Mouse (Mus musculus) retina, adult 2 months (tissue): ENCODE data around the gene Entpd5.
A peak's percentile ranks its signal among the peaks of the same experiment; 100 is the strongest.
"Not testable (repeated sequence)": the region's sequence is repeated elsewhere in the genome, so short reads cannot be mapped to it uniquely, and the experiment has no call there.

ENCODE experiments used
- DNase-seq: peaks from one replicate; pipeline ENCODE4 v3.0.0-alpha.2; 2012; ENCODE audit warnings: low read depth, low spot score

Entpd5 gene

DNA sequence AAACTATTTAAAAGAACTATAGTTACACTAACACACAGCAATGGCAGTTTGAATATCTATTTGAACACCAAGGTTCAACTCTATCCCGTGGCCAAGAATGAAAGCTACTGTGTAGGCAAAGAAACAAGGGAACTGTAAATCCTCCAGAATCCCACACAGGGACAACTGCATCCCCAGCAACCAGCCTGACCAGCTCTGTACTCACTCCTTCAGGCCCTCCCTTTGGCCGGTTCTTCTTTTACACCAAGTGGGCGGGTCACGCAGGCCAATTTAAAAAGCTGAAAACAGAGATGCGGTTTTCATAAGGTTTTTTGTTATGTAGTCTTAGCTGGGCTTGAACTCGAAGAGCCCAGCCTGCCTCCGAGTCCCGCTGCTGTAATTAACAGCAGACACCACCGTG lies 9.7 kb downstream of the Entpd5 start:
- DNase-seq = no peak

DNA sequence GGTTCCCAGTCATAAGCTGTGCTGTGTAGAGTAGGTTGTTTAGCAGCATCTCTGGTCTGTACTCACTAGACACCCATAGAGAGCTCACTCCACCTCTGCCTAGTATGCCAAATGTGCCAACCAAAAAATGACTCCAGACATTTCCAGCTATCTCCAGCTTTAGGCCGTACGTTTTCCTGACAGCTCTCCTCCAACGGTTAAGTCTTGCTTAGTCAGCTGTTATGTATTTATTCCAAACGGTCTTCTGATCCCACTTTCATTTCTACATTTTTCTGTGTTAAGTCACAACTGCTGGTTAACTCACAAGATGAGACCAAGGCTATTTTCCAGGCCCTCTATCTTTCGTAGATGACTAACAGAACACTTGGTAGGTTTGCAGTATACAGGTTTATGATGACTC lies 10.2 kb downstream of the Entpd5 start:
- no peak for DNase-seq

DNA sequence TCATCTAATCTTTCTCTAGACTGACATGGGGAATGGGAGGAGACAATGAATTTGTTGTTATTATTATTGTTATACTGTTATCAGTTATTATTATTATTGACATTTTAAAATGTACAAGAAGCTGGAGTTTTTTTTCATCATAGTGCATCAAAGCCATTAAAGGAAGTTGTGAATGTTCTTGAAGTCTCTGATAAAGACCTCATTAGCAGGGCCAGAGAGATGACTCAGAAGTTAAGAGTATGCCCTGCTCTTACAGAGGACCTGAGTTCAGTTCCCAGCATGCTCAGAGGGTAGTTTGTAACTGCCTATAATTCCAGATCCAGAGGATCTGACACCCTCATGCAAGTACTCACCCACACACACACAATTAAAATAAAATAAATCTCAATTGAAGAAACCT lies 11.1 kb downstream of the Entpd5 start:
- no peak for DNase-seq

DNA sequence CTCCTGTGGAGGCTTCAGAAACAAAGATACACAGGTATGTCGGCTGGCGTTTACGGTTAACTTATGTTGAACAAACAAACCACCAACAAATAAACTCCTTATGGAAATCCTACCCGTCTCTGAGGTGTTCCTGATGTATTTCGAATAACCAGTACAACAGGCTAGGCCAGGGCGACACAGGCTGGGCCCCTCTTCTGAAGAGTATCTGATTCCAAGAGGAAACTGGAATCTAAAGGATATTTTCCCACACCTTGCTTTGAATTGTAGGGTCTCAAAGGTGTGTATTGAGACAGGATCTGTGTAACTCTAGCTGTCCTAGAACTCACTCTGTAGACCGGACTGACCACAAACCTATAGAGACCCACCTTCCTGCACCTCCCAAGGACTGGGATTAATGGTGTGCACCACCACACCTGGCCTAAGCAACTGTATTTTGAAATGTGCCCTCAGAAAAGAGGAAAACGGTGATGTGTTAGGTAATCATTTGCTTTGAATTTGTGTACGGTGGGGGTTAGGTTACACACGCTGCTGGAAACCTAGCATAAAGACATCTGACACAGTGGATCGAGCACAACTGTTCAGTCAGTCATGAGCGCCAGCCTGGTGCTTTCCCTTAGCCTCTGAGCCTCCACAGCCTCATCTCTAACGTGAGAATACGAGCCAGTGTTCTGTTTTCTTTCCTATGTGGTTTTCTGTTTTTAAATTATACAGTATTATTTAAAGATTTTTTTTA lies 11.7 kb downstream of the Entpd5 start:
- no peak for DNase-seq

DNA sequence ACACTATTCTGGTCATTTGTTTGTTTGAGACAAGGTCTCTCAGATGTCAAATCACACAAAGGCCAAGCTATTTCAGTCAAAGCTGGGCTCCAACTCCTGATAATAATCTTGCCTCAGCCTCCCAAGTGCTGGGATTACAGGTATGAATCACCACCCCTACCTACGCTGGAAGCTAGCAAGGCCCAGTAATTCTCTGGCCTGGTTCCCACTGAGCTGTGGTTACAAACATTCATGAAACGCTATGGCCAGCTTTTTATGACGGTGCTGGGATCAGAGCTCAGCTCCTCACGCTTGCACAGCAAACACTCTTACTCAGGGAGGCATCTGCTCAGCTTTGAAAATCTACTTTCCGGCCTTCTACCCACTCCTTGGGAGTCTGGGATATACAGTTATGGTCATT lies 15.0 kb downstream of the Entpd5 start:
- no peak for DNase-seq

DNA sequence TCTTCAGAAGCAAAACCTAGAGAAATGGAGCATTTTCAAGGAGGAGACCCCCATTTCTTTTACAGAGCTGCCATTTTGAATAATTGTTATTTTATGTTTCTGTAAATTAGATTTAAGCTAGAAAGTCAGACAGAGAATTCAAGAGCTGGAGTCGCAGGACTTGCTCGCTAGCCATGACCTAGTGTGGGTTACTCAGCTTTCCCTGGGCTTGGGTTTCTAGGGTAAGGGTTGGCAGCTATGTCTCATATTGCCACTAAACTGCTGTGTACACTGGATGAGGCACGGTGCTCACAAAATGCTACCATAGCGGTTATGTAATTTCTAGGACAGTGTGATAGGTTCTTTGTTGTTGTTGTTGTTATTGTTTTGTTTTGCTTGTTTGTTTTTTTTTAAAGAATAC lies 16.1 kb downstream of the Entpd5 start:
- DNase-seq = no peak

DNA sequence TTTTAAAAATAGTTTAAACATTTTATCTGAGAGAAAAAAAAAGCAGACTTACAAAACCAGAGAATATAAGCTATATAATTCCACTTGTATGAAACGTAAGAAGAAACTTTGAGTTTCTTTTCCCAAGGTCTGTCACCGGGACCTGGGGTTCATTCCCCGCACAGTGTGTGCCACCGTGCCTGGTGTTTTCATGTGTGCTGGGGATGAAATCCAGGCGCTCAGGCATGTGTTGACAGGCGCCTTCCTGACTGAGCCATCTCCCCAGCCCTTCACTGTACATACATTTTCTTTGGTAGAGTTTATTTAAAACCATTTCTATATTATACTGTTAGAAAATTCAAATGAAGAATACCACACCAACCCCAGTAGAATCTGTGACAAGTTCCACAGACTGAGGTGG lies 18.5 kb downstream of the Entpd5 start:
- DNase-seq = no peak

DNA sequence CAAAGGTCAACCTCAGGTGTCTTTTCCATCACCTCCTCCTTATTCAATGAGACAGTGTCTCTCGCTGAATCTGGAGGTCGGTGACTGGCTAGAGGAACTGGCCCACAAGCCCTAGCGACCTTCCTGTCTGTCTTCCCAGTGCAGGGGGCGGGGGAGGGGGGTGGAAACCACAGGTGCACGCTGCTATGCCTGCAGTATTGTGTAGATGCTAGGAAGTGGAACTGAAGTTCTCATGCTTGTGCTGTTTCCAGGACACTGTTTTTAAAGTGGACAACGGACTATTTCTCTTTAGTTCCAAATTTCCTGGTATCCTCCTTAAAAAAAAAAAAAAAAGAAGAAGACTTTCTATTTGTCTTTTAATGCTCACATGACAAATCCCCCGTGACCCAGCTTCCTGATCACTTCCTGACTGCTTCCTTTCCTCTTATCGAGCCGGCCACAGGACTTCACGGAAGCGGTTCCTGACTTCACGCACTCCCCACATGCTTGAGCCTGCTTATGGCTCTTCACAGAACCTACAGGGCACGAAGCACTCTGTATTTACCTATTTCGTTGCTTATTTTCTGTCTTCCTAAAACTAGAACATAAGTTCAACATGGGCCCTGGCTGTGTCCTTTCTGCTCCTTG lies 19.9 kb downstream of the Entpd5 start:
- DNase-seq = no peak

DNA sequence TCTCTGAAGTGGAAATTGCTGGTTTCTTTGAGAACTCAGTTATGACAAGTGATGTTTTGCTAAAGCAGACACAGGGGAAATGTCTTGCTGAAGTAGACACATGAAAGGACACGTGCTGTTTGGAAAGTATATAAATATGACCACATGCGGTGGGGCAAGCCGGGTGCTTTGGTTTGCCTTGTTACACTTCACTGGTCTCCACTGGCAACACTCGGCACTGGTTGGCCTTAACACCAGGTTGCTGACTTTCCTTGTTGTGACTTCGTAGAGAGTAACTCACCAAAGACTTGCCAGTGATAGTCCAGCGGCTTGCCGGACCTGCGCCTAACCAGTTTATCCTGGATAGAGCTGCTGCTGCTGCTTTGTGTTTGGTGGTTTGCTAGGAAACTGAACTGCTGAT lies 20.7 kb downstream of the Entpd5 start:
- DNase-seq = no peak

DNA sequence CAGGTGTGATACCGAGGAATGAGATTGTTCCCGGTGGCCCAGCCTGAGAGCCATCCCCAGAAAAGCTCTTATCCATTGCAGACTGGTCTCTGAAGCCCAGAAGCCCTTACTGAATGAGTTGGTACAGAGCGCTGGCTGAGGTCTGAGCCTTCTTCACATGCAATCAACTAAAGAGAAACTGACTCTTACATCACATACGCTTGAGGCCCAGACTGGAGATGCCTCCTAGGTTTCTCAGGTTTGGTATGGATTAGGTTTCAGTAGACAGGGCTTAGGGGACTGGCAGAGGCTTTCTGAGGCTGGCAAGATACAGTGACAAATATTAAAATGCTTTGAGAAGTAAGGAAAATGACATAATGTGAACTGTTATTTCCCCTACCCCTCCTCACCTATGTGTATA lies 23.4 kb downstream of the Entpd5 start:
- DNase-seq = no peak

DNA sequence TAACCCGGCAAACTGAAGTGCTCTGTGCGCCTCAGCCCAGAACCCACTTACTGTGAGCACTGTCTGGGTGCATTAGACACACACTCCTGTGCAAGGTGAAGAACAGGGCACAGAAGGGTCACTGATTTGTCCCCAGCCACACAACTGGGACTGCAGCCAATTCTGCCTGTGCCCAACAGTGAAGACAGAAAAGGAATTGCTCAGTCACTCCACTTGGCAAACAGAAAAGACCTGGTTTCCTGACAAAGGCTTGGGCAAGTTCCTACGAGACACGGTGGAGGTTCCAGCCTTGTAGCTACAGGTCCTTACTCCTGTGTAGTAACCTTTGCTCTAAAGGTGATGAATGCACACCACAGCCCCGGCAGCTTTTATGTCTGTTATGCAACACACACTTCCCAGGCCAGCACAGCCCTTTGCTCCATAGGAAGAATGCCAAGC lies 24.2 kb downstream of the Entpd5 start:
- DNase-seq = no peak

DNA sequence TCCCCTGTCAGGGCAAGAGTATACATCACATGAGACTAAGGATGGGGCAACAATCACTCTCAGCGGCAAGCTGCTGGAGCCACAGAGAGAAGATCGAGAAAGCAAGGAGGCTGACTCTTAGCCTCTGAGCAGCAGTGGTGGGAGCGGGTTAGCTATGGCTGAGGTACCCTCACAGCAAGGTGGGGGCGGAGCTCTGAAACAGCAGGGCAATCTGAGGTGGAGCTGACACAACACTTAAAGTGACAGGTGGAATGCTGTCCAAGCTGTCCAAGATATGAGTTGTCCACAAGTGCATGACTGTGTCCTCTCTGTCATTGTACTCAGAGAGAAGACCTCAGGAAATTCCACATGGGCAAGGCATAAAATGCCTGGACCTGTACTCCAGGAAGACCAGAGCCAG lies 26.5 kb downstream of the Entpd5 start:
- DNase-seq = no peak

DNA sequence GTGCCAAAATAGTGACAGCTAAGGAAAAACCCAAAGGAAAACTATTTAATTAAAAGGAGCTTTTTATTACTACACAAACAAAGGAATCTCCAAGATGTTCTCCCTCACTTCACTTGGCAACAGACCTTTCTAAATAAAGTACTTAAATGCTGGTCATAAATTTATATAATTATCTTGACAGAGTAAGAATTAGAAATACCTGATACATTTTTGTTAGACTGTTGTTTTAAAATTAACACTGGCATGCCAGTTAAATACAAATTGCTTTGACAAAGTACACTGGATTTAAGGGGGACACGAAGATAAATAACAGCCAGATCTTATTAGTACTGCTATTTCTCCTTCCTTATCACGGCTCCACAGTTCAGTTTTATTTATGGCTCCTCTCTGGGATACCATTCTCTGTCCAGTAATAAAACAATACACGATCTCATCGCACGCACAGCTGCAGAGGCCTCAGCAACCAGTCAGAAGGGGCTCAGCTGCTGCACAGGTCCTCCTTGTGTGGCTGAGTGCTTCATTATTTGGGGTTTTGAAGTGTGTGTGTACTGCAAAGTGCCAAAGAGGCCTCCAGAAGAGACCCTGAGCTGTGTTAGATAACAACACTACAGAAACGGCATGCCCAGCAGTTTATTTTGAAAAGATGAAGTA lies 34.9 kb downstream of the Entpd5 start:
- DNase-seq = no peak

DNA sequence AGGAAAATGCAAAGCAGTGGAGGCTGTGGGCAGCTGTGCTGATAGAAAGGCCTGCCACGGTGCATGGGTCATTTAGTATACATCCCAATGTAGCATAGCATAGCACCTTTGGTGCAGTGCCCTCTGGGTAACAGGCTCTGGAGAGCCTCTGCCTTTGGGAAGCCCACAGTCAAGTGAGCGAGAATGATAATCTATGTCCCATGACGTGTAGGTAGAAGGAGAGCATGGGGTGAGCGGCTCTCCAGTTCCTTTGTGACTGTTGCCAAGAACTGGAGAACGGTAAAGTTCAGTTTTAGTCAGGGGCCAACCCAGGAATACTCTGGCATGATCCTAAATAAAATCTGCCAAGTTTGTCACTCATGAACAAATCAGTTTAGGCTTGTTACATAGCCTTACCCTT lies 37.2 kb downstream of the Entpd5 start:
- no peak for DNase-seq

DNA sequence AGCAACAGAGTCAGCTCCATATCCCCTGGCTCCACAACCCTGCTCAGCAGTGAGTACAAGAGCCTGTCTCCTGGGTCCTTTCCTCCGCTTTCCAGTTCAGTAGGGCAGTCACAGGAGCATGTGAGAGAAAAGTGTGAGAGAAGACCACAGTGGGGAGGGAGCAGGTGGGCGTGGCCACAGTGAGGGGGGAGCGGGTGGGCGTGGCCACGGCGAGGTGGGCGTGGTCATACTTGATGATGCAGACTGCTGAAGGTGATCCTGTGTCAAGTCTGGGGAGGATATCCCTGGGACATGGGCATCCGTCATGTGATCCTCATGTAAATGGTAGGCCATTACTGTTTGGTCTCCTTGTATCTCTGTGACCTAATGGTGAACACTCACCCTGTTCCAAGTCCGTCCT lies 41.9 kb downstream of the Entpd5 start:
- DNase-seq = no peak

DNA sequence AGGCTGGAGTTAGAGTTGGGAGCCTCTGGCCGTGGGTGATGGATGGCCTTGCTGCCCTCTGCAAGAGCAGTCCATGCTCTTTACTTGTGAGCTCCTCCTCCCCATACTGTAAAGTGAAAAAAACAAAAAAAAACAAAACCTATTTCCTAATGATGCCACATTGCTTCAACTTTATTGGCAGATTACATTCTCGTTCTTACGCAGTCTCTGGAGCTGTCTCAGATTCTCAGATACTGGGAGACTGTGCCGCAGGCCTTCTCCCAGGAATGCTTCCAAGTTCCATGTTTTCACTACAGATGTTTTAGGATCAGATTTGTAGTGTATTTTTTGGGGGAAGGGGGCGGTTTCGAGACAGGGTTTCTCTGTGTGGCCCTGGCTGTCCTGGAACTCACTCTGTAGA lies 43.7 kb downstream of the Entpd5 start:
- DNase-seq = no peak

DNA sequence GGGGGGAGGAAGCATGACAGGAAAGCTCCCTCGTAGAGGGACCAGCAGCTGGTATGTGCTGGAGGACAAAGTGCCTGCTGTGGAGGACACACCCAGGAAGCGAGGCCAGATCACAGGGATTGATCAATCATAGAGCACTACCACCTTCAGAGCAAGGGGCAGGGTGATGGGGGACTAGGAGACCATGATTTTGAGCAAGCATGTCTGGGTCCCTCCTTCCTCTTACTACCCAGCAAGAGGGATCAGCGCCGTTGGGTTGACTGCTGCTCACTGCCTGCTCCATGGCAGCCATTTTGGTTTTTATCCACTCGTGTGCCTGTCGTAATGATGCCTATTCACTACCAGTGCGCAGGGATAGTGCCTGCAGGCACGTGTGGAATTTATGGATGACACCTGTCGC lies 44.5 kb downstream of the Entpd5 start:
- no peak for DNase-seq

DNA sequence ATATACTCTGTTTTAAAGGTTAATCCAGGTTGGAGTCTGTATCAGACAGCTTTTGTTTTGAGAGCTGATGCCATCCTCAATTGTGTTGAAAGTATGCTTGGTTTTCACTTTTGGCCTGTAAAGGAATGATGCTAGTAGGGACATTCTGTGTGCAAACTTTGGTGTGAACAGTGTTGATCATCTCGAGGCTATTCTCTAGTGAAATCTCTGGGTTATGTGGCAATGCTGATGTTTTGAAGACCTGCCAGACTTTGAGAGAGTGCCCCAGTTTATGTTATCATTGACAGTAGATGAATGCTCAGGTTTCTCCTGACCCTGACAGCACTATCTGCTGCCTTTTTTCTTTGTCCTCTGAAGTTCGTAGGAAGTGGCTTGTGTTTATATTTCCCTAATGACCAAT lies 46.0 kb downstream of the Entpd5 start:
- no peak for DNase-seq

DNA sequence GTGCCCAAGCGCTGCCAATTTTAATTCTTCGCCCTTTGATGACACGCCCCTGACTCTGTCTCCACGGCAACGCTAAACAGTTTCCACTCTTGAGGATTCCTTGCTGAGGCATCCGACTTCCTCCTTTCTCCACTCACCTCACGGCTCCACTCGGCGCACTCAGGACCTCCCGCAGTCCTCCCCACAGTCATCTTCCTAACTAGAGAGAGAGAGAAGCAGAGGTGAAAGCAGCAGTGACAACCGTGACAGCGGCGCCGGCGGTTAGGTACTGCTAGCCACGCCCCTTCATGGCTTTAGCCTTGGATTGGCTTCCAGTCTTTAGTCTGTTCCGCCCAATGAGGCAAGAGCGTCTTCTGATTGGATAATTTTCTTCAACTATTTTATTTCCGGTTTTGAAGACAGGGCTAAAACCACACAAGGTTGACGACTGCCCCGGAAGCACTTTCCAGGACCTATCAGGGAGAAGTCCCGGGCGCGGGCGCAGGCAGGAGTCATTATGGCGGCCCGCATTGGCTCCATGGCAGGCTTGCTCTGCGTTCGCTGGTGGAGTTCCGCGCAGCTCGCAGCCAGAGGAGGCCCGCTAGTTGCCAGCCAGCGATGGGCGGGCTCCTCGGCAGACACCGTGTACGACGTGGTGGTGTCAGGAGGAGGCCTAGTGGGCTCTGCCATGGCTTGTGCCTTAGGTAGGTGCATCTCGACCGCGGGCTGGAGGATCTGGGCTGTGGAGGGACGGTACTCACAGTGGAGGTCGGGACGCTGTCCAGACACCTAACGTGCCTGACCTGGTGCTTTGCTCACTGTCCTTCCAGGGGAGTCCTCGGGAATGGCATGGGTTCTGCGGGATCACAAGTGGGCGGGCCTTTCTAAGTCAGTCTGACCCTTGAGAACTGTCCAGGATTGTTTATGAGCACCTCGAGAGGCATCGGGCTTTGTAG lies 47.0 kb downstream of the Entpd5 start, which contains the start of the genes Coq6 and Fam161b:
TSS of gene Coq6 (plus strand) at position 103 of the 935 bp plus-strand sequence.
TSS of gene Fam161b (minus strand) at position 279 of the 935 bp plus-strand sequence.
- peak; percentile 98 for DNase-seq

DNA sequence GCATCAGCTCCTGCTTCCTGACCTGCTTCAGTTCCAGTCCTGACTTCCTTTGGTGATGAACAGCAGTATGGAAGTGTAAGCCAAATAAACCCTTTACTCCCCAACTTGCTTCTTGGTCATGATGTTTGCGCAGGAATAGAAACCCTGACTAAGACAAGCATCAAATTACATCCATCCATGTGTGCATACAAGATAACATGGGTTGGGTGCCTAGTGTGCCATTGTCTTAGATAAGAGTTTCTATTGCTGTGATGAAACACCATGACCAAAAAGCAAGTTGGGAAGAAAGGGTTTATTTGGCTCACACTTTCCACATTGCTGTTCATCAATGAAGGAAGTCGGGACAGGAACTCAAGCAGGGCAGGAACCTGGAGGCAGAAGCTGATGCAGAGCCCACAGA lies 50.1 kb downstream of the Entpd5 start:
- not testable (repeated sequence) for DNase-seq

DNA sequence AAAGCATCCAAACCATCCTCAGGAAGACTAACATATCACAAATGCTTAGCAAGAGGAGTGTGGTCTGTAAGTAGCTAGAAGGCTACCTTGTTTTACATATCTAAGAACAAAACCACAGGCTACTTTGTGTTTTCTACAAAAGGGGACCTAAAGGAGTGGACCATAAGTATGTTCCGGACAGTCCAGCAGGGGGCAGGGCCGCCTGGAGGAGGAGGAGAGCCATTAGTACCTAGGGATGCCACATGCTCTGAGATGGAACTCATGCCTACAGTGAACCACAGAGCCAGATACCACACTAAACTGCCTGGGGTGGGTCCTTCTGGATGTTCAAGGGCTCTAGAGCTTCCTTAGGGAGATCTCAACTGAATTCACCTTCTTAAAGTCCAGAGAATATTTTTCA lies 61.6 kb downstream of the Entpd5 start:
- no peak for DNase-seq
